Mouse (Mus musculus): ENCODE measurements at regions not wholly inside any gene's neighbourhood (a gene's known extent, or its start where the extent isn't known, plus 50 kb on each side); places are given as distances from the start of the nearest gene placed in this dataset.
A peak's percentile ranks its signal among the peaks of the same experiment; 100 is the strongest.

GRCm38 (mm10) chr4:142539200-142539750 lies 300.1 kb upstream of the Kazn start:
- DNase-seq, result no peak

- no peak for DNase-seq
These were observed 287.9 kb upstream of the Kazn start for GRCm38 (mm10) chr4:142527080-142527479.

- no peak for DNase-seq
These were observed 278.6 kb upstream of the Kazn start for GRCm38 (mm10) chr4:142517478-142518455.

- DNase-seq, result no peak
These were observed 275.6 kb upstream of the Kazn start for GRCm38 (mm10) chr4:142514751-142515150.

- no peak for DNase-seq
These were observed 270.2 kb upstream of the Kazn start for GRCm38 (mm10) chr4:142509386-142509785.

GRCm38 (mm10) chr4:142506383-142507211 lies 267.4 kb upstream of the Kazn start:
- no peak for DNase-seq

- DNase-seq, result no peak
These were observed 264.6 kb upstream of the Kazn start for GRCm38 (mm10) chr4:142503761-142504160.

GRCm38 (mm10) chr4:142501177-142501576 lies 262.0 kb upstream of the Kazn start:
- no peak for DNase-seq

- DNase-seq, result no peak
These were observed 261.3 kb upstream of the Kazn start for GRCm38 (mm10) chr4:142500541-142500940.

GRCm38 (mm10) chr4:142496605-142497004 lies 257.4 kb upstream of the Kazn start:
- no peak for DNase-seq

- DNase-seq, result no peak
These were observed 253.8 kb upstream of the Kazn start for GRCm38 (mm10) chr4:142492926-142493492.

GRCm38 (mm10) chr4:142485784-142486423 lies 246.7 kb upstream of the Kazn start:
- no peak for DNase-seq

- no peak for DNase-seq
These were observed 236.4 kb upstream of the Kazn start for GRCm38 (mm10) chr4:142475632-142476031.

- no peak for DNase-seq
These were observed 235.4 kb upstream of the Kazn start for GRCm38 (mm10) chr4:142474626-142475025.

- DNase-seq, result peak; percentile 80
These were observed 234.8 kb upstream of the Kazn start for GRCm38 (mm10) chr4:142474018-142474417.

- DNase-seq, result no peak
These were observed 234.1 kb upstream of the Kazn start for GRCm38 (mm10) chr4:142473284-142473683.

GRCm38 (mm10) chr4:142472332-142472731 lies 233.1 kb upstream of the Kazn start:
- no peak for DNase-seq

GRCm38 (mm10) chr4:142470784-142471183 lies 231.6 kb upstream of the Kazn start:
- no peak for DNase-seq

- DNase-seq, result no peak
These were observed 228.7 kb upstream of the Kazn start for GRCm38 (mm10) chr4:142467920-142468319.

- no peak for DNase-seq
These were observed 226.0 kb upstream of the Kazn start for GRCm38 (mm10) chr4:142465226-142465625.

- no peak for DNase-seq
These were observed 224.9 kb upstream of the Kazn start for GRCm38 (mm10) chr4:142464066-142464465.

GRCm38 (mm10) chr4:142460468-142461086 lies 221.4 kb upstream of the Kazn start:
- no peak for DNase-seq
